Mouse (Mus musculus): ENCODE results near the gene Tet1. TPM values are rescaled to one million over a fixed set of nuclear protein-coding genes. Genes with fewer than 3 reads are reported as not detected.
A peak's percentile ranks its signal among the peaks of the same experiment; 100 is the strongest.
"Not testable (repeated sequence)": the region's sequence is repeated elsewhere in the genome, so short reads cannot be mapped to it uniquely, and the experiment has no call there.

The Tet1 gene
- total RNA-seq, 2 experiments from 2014 or later = 20.4 to 22.1 TPM

DNA sequence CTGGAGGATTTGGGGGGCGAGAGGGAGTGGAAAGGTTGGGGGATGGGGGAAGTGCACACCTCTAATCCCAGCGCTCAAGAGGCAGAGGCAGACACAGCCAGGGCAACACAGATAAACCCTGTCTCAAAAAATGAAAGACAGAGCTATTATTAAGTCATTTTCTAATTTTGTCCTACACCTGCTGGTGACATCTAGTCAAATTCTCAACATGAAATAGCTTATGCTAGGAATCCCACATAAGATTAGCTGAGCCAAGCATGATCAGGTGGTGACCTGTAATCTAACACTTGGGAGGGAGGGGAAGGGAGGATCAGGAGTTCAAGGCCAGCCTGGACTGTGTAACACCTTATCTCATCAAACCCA, 115.7 kb downstream of the Tet1 start:
- intact Hi-C loops (cut with DNase I) = loop anchor here (2.0 kb wide), 1 partner anchor 128 kb away; the partner anchor contains the start of gene Slc25a16
- no peak for DNase-seq (ENCODE audit: low spot score in 2 of 2)

GRCm38 (mm10) chr10:62792177-62793090, 116.4 kb downstream of the Tet1 start, which contains the start of gene Ccar1:
Gene Ccar1, minus strand, starts transcription at chr10:62792286.
- intact Hi-C loops (cut with DNase I) = loop anchor here (1.0 to 2.0 kb wide), 2 partner anchors 128 to 141 kb away; partner anchors contain the start of genes Ddx50 and Slc25a16

DNA sequence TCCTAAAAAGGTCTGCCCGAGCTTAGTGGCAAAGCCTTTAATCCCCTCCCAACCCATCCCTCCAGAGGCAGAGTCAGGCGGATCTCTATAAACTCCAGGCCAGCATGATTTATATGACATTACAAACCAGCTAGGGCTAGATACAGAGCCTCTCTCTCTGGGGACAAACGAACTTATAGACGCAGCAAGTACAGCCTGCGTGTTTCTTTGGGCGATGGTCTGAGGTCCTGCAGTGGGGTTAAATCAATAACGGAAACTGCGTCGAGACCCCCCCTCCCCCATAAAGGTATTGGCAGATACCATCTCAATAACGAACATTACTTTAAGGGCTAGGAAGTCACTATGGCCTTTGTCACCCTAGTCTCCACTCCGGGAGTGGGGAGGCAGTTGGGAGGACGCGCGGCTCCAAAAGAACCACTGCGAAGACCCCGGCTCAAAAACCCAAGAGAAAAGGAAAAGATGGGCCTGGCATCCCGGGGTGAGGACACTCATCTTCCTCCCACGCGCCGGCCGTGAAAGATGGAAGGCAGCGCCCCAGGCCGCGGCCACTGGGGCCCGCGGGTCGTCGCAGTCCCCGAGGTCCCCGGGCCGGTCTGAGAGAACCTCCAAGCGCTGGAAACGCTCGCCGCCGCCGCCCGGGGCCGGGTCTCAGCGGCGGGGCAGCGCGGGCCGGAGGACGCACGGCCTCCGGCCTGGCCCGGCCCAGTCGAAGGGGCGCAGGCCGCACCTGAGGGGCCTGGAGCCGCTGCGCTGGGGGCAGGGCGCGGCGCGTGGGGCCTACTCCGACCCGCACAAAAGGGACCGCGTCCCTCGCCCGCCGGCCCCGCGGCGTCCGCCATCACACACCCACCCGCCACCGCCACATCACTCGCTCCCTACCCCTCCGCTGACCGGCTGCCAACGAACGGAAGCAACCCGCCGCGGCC, 117.3 kb downstream of the Tet1 start:
- intact Hi-C loops (cut with DNase I) = loop anchor here (1.0 to 2.0 kb wide), 2 partner anchors 129 to 140 kb away; partner anchors contain the start of genes Ddx50 and Slc25a16
- peak in 1 of 2 experiments; percentile 5 for DNase-seq (ENCODE audit: low spot score in 2 of 2)

More at GRCm38 (mm10) chr10:62792177-62793090, 116.4 kb downstream of the Tet1 start, which contains the start of gene Ccar1:
- DNase-seq (ENCODE audit: low spot score in 2 of 2) = peak; percentile 98 to 99

GRCm38 (mm10) chr10:62781776-62782175, 127.0 kb downstream of the Tet1 start:
- intact Hi-C loops (cut with DNase I) = loop anchor here (5.0 kb wide), 1 partner anchor 159 kb away; no protein-coding TSS in a partner anchor
- not testable (repeated sequence) for DNase-seq (ENCODE audit: low spot score in 2 of 2)

Other genes with a start within 250 kb of the Tet1 start
- gene Stox1, start 182.9 kb downstream of the Tet1 start, total RNA-seq (2021) = 1 to 10 TPM; 5.0 to 7.4 TPM
- 10 to 100 TPM; 41.4 to 70.6 TPM for gene Ccar1, start 116.7 kb downstream of the Tet1 start, total RNA-seq (2021)
- gene Slc25a16, start 11.6 kb upstream of the Tet1 start, total RNA-seq (2021) = 10 to 100 TPM; 35.4 to 45.1 TPM
- 1 to 10 TPM; 1.5 to 2.7 TPM for gene Dna2, start 38.0 kb upstream of the Tet1 start, total RNA-seq (2021)
- gene Rufy2, start 71.2 kb upstream of the Tet1 start, total RNA-seq (2021) = 100 to 1,000 TPM in 1 of 2 experiments, 10 to 100 TPM in 1; 79.6 to 103 TPM
- gene Hnrnph3, start 115.2 kb upstream of the Tet1 start, total RNA-seq (2021) = 10 to 100 TPM; 36.1 to 65.0 TPM
- 1 to 10 TPM; 1.7 TPM for gene Pbld2, start 115.3 kb upstream of the Tet1 start, total RNA-seq (2021)
- gene Pbld1, start 151.2 kb upstream of the Tet1 start, total RNA-seq (2021) = under 1 TPM; 0.35 to 0.41 TPM
- gene Atoh7, start 190.7 kb upstream of the Tet1 start, total RNA-seq (2021) = 1 to 10 TPM; 3.1 to 4.6 TPM